Mouse (Mus musculus) CH12.LX (cell line): ENCODE measurements around the gene Prkcb. TPM values are rescaled to one million over a fixed set of nuclear protein-coding genes. Genes with fewer than 3 reads are reported as not detected.

Source experiments
- DNase-seq: peaks from one replicate; pipeline ENCODE4 v3.0.0-alpha.2; 2013; ENCODE audit errors: extremely low read depth
- H3K27ac ChIP-seq: 2 replicates; pipeline ENCODE4 v1.5.1; 2012; ENCODE audit warnings: low read depth, mild to moderate bottlenecking, control low read depth, moderate library complexity; ENCODE audit not compliant: insufficient read depth
- H3K27me3 ChIP-seq: replicated peaks from 2 replicates; pipeline ENCODE3; 2012; ENCODE audit warnings: inconsistent platforms
- H3K36me3 ChIP-seq, 2 experiments: replicated peaks in 1 of 2; 2 replicates each; pipeline versions ENCODE3 to v1.6.1; 2012; ENCODE audit warnings: inconsistent platforms in 1 of 2, low read length in 1 of 2, mild to moderate bottlenecking in 1 of 2, mixed read lengths in 1 of 2, moderate library complexity in 1 of 2; ENCODE audit not compliant: control insufficient read depth in 1 of 2, insufficient read depth in 1 of 2
- H3K4me1 ChIP-seq, 2 experiments: 2 replicates each; pipeline ENCODE4 v1.6.1; 2012; ENCODE audit warnings: inconsistent platforms in 1 of 2, moderate library complexity in 1 of 2; ENCODE audit not compliant: insufficient read depth in 2 of 2, control insufficient read depth in 1 of 2
- H3K4me2 ChIP-seq: 2 replicates; pipeline ENCODE4 v1.6.1; 2012; ENCODE audit warnings: low read depth, mild to moderate bottlenecking, control low read depth; ENCODE audit not compliant: poor library complexity, insufficient read depth, severe bottlenecking
- H3K4me3 ChIP-seq, 3 experiments: fragments of 150-350 bp in 1 of 3; sonication (generic) in 1 of 3; replicated peaks in 1 of 3; 2 replicates each; pipeline versions ENCODE3 to v1.5.1; 2011 to 2012; ENCODE audit warnings: low read depth in 2 of 3, low read length in 2 of 3, mild to moderate bottlenecking in 2 of 3, moderate library complexity in 2 of 3, control low read depth in 1 of 3, improper control_type of control experiment in 1 of 3, inconsistent platforms in 1 of 3, mixed read lengths in 1 of 3; ENCODE audit not compliant: poor library complexity in 1 of 3
- H3K79me2 ChIP-seq: replicated peaks from 2 replicates; pipeline ENCODE4 v1.6.1; 2012; ENCODE audit warnings: mild to moderate bottlenecking, moderate library complexity; ENCODE audit not compliant: control insufficient read depth, poor library complexity, insufficient read depth, severe bottlenecking; ENCODE audit errors: extremely low read depth
- H3K9ac ChIP-seq: 2 replicates; pipeline ENCODE4 v1.6.1; 2012; ENCODE audit warnings: low read depth, mild to moderate bottlenecking, control low read depth, moderate library complexity; ENCODE audit not compliant: insufficient read depth
- H3K9me3 ChIP-seq: replicated peaks from 2 replicates; pipeline ENCODE3; 2012; ENCODE audit warnings: low read length, inconsistent platforms, mixed read lengths
- CHD1 ChIP-seq: IDR thresholded peaks from 2 replicates; pipeline ENCODE4 v1.6.1; 2012; ENCODE audit warnings: low read depth, low read length, improper control_type of control experiment, inconsistent platforms
- CHD2 ChIP-seq: IDR thresholded peaks from 2 replicates; pipeline ENCODE4 v1.6.1; 2011; ENCODE audit warnings: low read length, improper control_type of control experiment
- E2F4 ChIP-seq: IDR thresholded peaks from 2 replicates; pipeline ENCODE4 v1.6.1; 2011; ENCODE audit warnings: low read depth, low read length, improper control_type of control experiment; ENCODE audit not compliant: insufficient replicate concordance
- ETS1 ChIP-seq: conservative IDR thresholded peaks from 2 replicates; pipeline ENCODE4 v1.6.1; 2012; ENCODE audit warnings: low read depth, mild to moderate bottlenecking, inconsistent platforms, low read length, improper control_type of control experiment, moderate library complexity
- GABPA ChIP-seq: IDR thresholded peaks from 2 replicates; pipeline ENCODE4 v1.6.1; 2012; ENCODE audit warnings: low read depth, low read length, improper control_type of control experiment, inconsistent platforms; ENCODE audit not compliant: insufficient replicate concordance
- HCFC1 ChIP-seq: IDR thresholded peaks from 2 replicates; pipeline ENCODE4 v1.6.1; 2012; ENCODE audit warnings: low read depth, mild to moderate bottlenecking, inconsistent platforms, low read length, improper control_type of control experiment
- JUN ChIP-seq: IDR thresholded peaks from 2 replicates; pipeline ENCODE4 v1.6.1; 2011; ENCODE audit warnings: low read depth, mild to moderate bottlenecking, low read length, improper control_type of control experiment, moderate library complexity; ENCODE audit not compliant: insufficient read depth
- MAFK ChIP-seq: IDR thresholded peaks from 2 replicates; pipeline ENCODE4 v1.6.1; 2011; ENCODE audit warnings: low read length, improper control_type of control experiment; ENCODE audit not compliant: insufficient replicate concordance
- MAX ChIP-seq: IDR thresholded peaks from 2 replicates; pipeline ENCODE4 v1.6.1; 2011; ENCODE audit warnings: low read length, improper control_type of control experiment
- MEF2A ChIP-seq: IDR thresholded peaks from 2 replicates; pipeline ENCODE4 v1.6.1; 2014; ENCODE audit warnings: low read depth, mild to moderate bottlenecking, inconsistent platforms, low read length, improper control_type of control experiment, borderline replicate concordance
- MXI1 ChIP-seq: IDR thresholded peaks from 2 replicates; pipeline ENCODE4 v1.6.1; 2011; ENCODE audit warnings: mild to moderate bottlenecking, low read depth, low read length, improper control_type of control experiment
- MYC ChIP-seq: IDR thresholded peaks from 2 replicates; pipeline ENCODE4 v1.6.1; 2011; ENCODE audit warnings: low read depth, mild to moderate bottlenecking, improper control_type of control experiment, low read length
- POLR2A ChIP-seq: IDR thresholded peaks from 2 replicates; pipeline ENCODE4 v1.6.1; 2011; ENCODE audit warnings: low read depth, mild to moderate bottlenecking, improper control_type of control experiment, low read length
- POLR2AphosphoS2 ChIP-seq: IDR thresholded peaks from 2 replicates; pipeline ENCODE4 v1.6.1; 2011; ENCODE audit warnings: low read depth, low read length, improper control_type of control experiment
- RCOR1 ChIP-seq: conservative IDR thresholded peaks from 2 replicates; pipeline ENCODE4 v1.6.1; 2012; ENCODE audit warnings: low read depth, mild to moderate bottlenecking, inconsistent platforms, low read length, improper control_type of control experiment
- SMC3 ChIP-seq: IDR thresholded peaks from 2 replicates; pipeline ENCODE4 v1.6.1; 2011; ENCODE audit warnings: low read depth, low read length, improper control_type of control experiment
- TBP ChIP-seq: conservative IDR thresholded peaks from 2 replicates; pipeline ENCODE4 v1.6.1; 2011; ENCODE audit warnings: low read depth, low read length, improper control_type of control experiment
- USF1 ChIP-seq: IDR thresholded peaks from 2 replicates; pipeline ENCODE4 v1.6.1; 2014; ENCODE audit warnings: low read depth, mild to moderate bottlenecking, inconsistent platforms, low read length, improper control_type of control experiment
- ZC3H11A ChIP-seq: IDR thresholded peaks from 2 replicates; pipeline ENCODE4 v1.6.1; 2012; ENCODE audit warnings: low read depth, mild to moderate bottlenecking, inconsistent platforms, low read length, improper control_type of control experiment
- ZKSCAN1 ChIP-seq: IDR thresholded peaks from 2 replicates; pipeline ENCODE4 v1.6.1; 2012; ENCODE audit warnings: low read depth, inconsistent platforms, low read length, improper control_type of control experiment, borderline replicate concordance
- dilution Hi-C: fragments of 300-500 bp; cut with MboI; formaldehyde crosslinking; loops from 2 replicates; pipeline ENCODE4 v1.14.3; 2020; ENCODE audit warnings: low sequenced_read_pairs; ENCODE audit not compliant: extremely low pct_unique_long_range_greater_than_20kb, extremely low pct_ligation_motif_present
- in situ Hi-C: fragments of 300-500 bp; cut with MboI; formaldehyde crosslinking; loops from 3 replicates; pipeline ENCODE4 v1.14.3; 2019; ENCODE audit warnings: low sequenced_read_pairs, low pct_ligation_motif_present, low pct_unique_long_range_greater_than_20kb, mixed read lengths
- polyA plus RNA-seq: library from polyadenylated mRNA; unstranded; fragments of >175 nt; gene quantifications from 2 replicates; pipeline ENCODE4 v1.2.1, GENCODE M21; 2012; ENCODE audit warnings: low read depth; ENCODE audit not compliant: insufficient read length
- total RNA-seq, 2 experiments: library from RNA; depleted of rRNA; stranded (reverse); fragments of 300-350 nt in 1 of 2; fragments of >200 nt in 1 of 2; gene quantifications; 2 replicates each; pipeline ENCODE4 v1.2.3; 2012 to 2014

Gene Prkcb
- total and polyA plus RNA-seq, 3 experiments: 323 to 463 (median 337) TPM

DNA sequence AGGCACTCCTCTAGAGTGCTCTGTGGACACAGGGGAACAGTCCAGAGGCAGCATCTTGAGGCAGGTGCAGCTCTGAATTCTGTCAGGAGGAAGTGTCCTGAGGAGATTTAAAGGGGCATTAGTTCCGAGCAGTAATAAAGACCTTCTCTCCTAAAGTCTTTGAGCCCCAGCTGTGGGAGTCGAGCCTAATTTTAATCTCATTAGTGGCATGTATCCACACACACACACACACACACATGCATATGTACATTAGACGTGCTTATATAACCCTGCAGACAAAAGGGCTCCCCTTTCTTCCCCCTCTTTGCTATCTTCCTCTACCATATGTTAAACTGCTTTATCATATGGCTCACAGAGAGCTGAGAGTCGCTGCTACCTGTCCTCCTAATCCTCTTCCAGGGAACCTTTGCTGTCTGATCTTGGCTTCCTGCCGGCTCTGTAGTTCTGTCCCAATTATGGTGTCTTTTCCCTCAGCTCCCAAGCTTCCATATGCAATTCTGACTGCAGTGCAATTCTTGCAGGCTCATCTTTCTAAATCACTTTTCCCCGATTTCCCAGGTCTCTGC lies 268.1 kb downstream of the Prkcb start:
- Histone ChIP-seq H3K4me3 (no peak overlapping the region), H3K79me2 (no peaks in the 10 kb centered on the region), H3K9ac (no peak overlapping the region), H3K9me3 (no peaks in the 10 kb centered on the region), H3K4me2 (no peak overlapping the region), H3K4me1 (no peaks in the 10 kb centered on the region)
- DNase-seq: no peak
- in situ Hi-C loops: no loop called here
- dilution Hi-C loops: no loop called here
- TF ChIP-seq SMC3: no peak
- TF ChIP-seq USF1: no peak
- no peak for TF ChIP-seq GABPA
- TF ChIP-seq POLR2A: no peak
- TF ChIP-seq ZC3H11A: no peak
- no peak for TF ChIP-seq CHD2
- no peak for TF ChIP-seq RCOR1
- no peak for TF ChIP-seq POLR2AphosphoS2
- TF ChIP-seq JUN: no peak
- TF ChIP-seq MYC: no peak
- TF ChIP-seq HCFC1: no peak
- no peak for TF ChIP-seq MAFK
- no peak for TF ChIP-seq TBP
- no peak for TF ChIP-seq E2F4
- no peak for TF ChIP-seq ZKSCAN1
- no peak for TF ChIP-seq MXI1
- no peak for TF ChIP-seq ETS1
- TF ChIP-seq MEF2A: no peak
- TF ChIP-seq, all 38 proteins: peak for 0
- Histone ChIP-seq H3K27ac (no peak overlapping the region), H3K27me3 (no peaks in the 10 kb centered on the region), H3K36me3 (peaks cover 73 to 95% of the 10 kb centered on the region in 2 experiments)

DNA sequence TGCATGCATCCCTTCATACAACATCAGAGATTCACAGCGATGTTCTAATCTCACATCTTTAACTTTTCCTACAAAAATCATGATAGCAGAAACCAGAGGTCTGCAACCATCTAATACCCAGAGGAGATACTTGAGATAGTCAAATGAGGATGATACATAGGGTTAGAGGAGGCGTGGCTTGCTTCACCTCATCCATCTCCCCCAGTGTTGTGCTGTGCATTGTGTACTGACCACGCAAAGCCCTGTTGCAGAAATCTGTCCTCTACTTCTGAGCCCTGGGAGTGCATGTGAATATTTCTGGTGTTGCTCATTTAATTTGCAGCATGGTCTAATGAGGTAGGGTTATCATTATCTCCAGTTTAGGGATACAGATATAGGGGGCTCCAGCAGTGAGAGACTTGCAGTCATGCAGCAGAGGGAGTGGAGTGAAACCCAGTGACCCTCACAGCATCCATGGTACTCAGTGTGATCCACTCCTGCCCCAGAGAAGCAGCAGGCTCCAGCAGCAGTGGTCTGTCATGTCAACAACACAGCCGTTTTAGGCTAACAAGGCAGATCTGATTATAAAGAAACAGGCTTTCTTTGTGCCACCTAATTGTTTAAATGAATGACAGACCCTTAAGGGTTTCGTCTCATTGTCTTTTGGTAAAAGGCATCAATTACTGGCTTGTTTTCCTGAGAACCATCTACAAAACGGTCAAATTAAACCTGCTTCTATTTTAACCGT lies 269.7 kb downstream of the Prkcb start:
- no peak for DNase-seq
- in situ Hi-C loops: no loop called here

More for the DNA sequence above, 269.7 kb downstream of the Prkcb start:
- no peaks in the 10 kb centered on the region for H3K4me1 ChIP-seq
- no peaks in the 10 kb centered on the region for H3K9me3 ChIP-seq
- peaks cover 68 to 93% of the 10 kb centered on the region in 2 experiments for H3K36me3 ChIP-seq
- dilution Hi-C loops: no loop called here
- H3K4me2 ChIP-seq: no peak overlapping the region
- TF ChIP-seq MEF2A (no peak), POLR2AphosphoS2 (no peak), USF1 (no peak), MAX (no peak), CHD1 (no peak), JUN (no peak)
- no peaks in the 10 kb centered on the region for H3K27me3 ChIP-seq
- no peak overlapping the region for H3K4me3 ChIP-seq
- H3K27ac ChIP-seq: no peak overlapping the region
- no peaks in the 10 kb centered on the region for H3K79me2 ChIP-seq
- H3K9ac ChIP-seq: no peak overlapping the region
